Mouse (Mus musculus): ENCODE measurements at regions not wholly inside any gene's neighbourhood (a gene's known extent, or its start where the extent isn't known, plus 50 kb on each side); places are given as distances from the start of the nearest gene placed in this dataset.

- DNase-seq (ENCODE audit: low spot score), result no peak
Observed at GRCm38 (mm10) chr9:89789926-89790325, 51.7 kb upstream of the Ankrd34c start.

DNA sequence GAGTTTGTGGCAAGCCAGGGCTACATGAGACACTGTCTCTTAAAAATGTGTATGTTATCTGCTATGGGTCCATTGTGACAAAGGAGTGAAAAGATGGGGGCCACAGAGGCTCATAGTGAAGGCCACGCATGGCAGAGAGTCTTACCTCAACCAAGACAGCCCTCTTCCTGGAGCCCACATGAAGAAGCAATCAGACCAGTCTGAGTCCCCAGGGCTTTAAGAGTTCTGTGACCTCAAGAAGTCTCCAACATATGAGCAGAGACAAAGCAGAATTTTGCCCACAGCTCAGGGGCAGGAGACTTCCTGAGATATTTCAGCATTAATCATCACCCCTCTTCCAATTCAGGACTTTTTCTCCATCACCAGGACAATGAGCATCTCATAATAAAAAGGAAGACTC lies 50.4 kb upstream of the Ankrd34c start:
- no peak for DNase-seq (ENCODE audit: low spot score)

MicroRNAs encoded in the stretch of these regions (microRNA counts, 519-probe panel; counts per million panel counts)
- 473 counts per million, percentile 71 among the panel's probes with 10 or more counts for microRNA mmu-miR-184

Small RNA genes in the stretch of these regions (microRNA-seq; reads per million reads assigned to microRNA genes)
- gene Mir184 (ENCODE audit: borderline number of aligned reads), result 27.5 reads per million, percentile 32 among the genes with 10 or more reads in this experiment

Data from thymus, postnatal 0 days (tissue).